Mouse (Mus musculus) spleen, postnatal 14 days (tissue): Measurements from ENCODE around the gene Ndufc1.
A peak's percentile ranks its signal among the peaks of the same experiment; 100 is the strongest.
"Not testable (repeated sequence)": the region's sequence is repeated elsewhere in the genome, so short reads cannot be mapped to it uniquely, and the experiment has no call there.

Experiments
- DNase-seq, 2 experiments: peaks; one replicate each; pipeline ENCODE4 v3.0.0; 2021 to 2022; ENCODE audit warnings: low spot score in 2 of 2

Ndufc1 gene

DNA sequence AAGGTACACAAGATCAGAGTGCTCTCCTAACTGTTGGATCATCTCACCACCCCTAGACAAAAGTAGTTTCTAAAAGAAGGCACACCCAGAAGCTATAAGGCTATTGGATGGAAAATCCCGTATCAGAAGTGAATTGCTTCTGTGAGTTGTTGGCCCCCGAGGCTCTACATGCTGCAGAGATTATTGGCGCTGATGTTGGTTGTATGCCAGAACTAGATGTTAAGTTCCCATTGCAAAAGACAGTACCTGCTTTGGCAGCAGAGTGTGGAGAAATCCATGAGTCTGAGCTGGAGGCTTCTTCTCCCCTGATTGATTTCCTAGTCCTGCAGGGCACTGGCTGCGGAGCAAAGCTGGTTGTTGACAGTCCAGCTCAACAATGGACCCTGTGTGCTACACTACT lies 40.8 kb downstream of the Ndufc1 start:
- DNase-seq: no peak

DNA sequence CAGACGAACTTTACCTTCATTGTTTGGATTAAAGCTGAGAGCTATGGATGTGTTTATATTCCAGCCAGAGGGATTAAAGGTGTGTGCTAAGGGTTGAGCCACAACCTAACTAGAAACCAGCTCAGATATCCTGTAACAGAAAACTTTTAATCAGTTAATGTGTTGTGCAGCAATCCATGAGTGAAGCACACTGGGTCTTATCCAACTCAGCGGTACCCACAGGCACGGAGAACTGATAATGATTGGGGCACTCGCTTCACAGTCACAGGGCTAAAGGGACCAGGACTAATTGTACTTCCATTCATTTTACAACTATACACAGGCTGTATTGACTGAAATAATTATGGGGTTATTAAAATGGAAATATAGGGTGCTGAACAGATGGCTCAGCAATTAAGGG lies 41.9 kb downstream of the Ndufc1 start:
- no peak for DNase-seq

DNA sequence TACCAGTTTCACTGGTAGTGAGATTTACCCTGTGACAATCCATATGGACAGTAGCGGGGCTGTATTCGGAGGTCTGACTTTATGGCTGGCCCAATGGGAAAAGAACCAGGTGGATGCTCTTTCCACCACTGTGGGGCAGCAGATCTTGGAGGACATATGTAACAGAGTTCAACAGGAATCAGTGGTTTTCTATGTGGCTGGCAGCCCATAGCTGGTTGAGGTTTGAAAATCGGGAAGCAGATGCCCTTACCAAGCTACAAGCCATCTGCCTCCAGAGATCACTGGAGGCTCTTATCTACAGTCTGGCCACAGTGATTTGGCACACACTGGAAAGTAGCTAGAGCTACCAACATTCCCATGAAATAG lies 43.3 kb downstream of the Ndufc1 start:
- DNase-seq: no peak

DNA sequence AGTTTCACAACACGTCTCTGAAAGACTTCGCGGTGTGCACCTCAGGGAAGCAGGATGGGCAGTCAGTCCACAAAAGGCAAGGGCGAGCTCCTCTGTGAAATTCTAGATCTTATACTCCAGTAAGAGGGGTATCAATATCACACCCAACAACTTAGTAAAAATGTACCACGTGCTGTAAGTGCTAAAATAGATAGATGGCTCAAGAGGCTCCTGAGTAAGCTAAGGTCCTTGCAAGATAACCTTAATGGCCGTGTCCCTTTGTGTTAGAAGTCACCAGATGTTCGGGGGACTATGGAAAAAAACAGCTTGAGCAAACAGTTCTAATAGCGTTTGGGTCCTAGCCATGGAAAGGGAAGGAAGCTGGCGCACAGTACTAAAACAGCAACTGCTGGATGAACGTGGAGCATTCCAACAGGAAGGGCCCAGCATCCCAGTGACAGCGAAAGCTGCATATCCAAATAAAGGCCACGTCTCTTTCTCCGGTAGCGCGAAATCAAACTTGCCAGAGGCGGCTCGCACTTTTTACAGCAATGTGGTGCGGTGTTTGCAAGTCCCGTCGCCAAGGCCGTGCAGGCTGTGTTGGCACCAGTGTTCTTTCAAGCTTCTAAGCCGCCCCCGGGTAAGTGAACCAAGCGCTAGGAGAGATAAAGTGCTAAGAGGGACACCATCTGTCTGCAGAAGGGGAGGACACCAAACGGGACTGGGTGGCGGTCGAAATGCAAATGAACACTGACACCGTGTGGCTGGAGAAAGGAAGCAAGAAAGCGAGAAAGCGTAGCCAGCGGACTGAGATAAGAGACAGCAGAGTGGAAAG lies 43.9 kb downstream of the Ndufc1 start:
- DNase-seq: peak; percentile 58 to 67

DNA sequence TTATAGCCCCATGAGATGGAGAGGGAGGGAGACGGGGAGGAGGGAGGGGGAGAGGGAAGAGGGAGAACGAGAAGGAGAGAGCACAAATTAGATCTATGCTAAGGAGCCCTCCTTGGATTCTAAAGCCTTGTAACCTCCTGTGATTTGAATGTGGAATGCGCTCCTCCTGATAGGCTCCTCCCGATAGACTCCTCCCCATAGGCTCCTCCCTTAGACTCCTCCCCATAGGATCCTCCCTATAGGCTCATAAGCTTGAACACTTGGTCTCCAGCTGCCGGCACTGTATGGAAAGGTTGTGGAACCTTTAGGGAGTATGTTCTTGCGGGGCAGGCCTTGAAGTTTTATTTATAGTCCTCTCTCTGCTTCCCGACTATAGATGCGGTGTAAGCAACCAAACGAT lies 47.7 kb downstream of the Ndufc1 start:
- DNase-seq: no peak

DNA sequence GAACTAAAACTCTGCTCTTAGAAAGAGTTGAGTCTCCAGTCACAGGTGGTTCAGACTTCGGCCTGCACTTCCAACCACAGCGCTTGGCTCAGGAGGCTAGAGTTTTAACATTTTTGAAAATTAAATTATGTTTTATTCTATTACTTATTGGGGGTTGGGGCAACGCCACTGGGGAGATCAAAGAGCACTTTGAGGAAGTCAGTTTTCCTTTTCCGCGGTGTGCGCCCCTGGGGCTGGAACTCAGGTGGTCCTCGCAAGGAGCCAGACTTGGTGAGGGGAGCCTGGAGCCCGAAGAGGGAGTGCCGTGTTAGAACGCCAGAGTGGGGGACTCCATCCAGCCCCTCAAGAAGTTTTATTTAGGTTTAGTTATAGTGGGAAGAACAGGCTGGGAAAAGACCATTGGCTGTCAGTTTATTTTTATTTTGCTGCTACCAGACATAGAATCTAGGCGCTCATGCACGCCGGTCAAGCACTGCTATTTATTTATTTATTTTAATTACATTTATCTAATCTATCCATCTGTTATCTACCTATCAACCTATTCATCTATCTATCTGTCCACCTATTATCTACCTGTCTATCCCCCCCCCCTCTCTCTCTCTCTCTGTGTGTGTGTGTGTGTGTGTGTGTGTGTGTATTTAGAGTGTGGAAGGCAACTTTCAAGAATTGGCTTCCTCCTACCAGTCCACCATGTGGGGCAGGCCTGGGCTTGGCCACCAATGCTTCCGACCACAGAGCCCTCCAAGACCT lies 49.1 kb downstream of the Ndufc1 start:
- no peak for DNase-seq

DNA sequence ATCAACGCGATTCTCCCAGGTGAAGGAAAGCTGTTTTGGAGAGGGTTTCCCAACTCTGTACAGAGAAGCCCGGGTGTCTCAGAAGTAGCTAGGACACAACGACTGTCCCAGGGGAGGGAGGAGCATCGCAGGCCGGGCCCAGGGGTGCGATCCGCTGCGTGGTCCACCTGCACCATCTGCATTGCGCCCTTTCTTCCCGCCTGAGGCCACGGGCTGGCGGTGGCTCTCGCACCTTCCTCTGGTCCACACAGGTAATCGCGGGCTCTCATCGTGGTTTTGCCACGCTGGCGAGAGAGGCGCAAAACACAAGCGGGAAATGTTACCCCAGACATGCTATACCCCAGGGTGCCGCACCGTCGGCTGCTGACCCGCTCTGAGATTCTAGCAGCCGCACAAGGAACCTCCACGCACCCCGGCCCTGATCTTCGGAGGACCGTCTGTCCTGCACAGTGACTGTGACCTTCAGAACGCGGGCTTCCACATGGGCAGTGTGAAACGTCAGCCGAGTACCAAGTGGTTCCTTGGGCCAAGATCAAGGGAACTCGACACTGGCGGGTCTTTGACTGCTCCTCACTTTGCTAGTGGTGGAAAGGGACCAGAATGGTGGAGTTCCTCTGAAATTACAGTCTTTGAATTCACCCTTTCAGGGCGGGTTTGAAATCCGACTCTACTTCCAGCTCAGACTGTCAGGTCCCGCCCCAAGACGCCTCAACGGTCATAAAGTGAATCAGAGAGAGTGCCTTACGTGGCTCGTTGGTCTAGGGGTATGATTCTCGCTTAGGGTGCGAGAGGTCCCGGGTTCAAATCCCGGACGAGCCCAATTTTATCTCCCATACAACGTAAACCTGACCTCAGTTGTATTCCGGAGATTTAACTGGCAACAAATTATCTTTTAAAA lies 49.9 kb downstream of the Ndufc1 start:
- peak; percentile 67 to 75 for DNase-seq

DNA sequence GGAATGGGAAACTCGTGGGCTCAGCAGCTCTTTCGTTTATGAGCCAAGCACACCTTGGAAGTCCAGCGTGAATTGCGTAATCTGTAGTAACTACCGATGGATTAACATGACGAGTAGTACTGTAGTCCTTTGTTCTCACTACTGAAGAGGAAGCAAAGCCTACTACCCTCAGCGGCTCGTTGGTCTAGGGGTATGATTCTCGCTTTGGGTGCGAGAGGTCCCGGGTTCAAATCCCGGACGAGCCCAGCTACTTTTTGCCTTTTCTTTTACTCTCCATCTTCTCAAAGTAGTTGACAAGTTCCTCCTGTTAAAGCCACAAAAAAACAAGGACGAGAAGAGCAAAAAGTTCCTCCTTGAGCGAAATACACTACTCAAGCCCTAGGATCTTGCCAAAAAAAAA lies 50.6 kb downstream of the Ndufc1 start:
- peak; percentile 68 to 72 for DNase-seq

DNA sequence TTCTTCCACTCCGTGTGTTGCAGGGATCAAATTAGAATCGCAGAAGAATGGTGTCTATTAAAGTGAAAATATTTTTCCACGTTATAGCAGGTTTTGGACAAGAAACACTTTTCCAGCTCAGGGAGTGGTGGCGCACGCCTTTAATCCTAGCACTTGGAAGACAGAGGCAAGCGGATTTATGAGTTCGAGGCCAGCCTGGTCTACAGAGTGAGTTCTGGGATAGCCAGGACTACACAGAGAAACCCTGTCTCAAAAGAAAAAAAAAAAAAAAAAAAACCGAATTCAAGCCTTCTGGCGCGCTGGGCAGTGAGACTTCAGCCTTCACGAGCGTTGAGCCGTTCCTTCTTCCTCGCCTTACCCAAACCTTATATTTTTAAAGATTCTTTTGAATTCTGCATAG lies 51.2 kb downstream of the Ndufc1 start:
- DNase-seq: no peak

DNA sequence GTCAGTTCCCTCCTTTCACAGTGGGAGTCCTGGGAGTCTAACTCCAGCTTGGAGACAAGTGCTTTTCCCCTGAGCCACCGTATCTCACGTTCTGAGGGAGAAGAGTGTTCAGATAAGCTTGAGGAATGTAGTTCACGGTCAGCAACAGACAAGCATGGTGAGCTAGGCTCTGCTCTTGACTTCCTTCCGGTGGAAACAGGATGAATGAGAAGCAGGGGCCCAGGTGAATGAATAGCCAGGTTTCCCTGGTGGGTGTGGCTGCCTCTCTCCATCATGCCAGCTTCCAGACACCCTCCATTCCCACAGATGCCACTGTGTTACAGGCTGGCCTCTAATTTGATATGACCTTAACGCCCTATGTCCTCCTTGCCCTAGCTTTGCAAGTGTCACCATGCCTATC lies 51.7 kb downstream of the Ndufc1 start:
- no peak for DNase-seq

DNA sequence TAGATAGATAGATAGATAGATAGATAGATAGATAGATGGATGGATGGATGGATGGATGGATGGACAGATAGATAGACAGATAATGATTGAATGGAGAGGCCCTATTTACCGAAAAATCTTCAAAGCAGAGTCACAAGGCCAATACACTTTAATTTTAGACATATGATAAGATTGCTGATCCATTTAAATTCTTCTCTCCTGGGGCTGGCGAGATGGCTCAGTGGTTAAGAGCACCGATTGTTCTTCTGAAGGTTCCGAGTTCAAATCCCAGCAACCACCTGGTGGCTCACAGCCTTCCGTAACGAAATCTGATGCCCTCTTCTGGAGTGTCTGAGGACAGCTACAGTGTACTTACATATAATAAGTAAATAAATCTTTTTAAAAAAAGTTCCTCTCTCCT lies 53.8 kb downstream of the Ndufc1 start:
- DNase-seq: not testable (repeated sequence)
